17 mouse cellular contexts compared by ENCODE assay signal in genomic region chr5:51788768-51789167, GRCm38 (mm10).
"Had no signal": no experiment of that assay in that cellular context is flagged by ENCODE, and none has a peak within 500 bp of the region (broad histone marks: within the 10 kb centered on the region; RNA-seq: fewer than 3 reads in every experiment).

No protein-coding gene starts in this region.

- H3K9ac ChIP-seq: lung, embryonic 14.5 days; midbrain, embryonic 13.5 days; midbrain, embryonic 15.5 days; neural tube, embryonic 13.5 days; neural tube, embryonic 15.5 days had no signal

- H3K4me3 ChIP-seq: midbrain, embryonic 10.5 days; midbrain, embryonic 13.5 days; midbrain, embryonic 15.5 days; myocyte; neural tube, embryonic 13.5 days; neural tube, embryonic 15.5 days had no signal

- ATAC-seq: midbrain, embryonic 13.5 days; midbrain, embryonic 15.5 days had no signal

- H3K36me3 ChIP-seq: midbrain, embryonic 10.5 days; midbrain, embryonic 13.5 days; midbrain, embryonic 15.5 days; neural tube, embryonic 13.5 days; neural tube, embryonic 15.5 days had no signal

- H3K9me3 ChIP-seq: midbrain, embryonic 10.5 days; midbrain, embryonic 13.5 days; midbrain, embryonic 15.5 days; neural tube, embryonic 13.5 days; neural tube, embryonic 15.5 days had no signal

- DNase-seq: lung, adult 18-20 months; lung, embryonic 14.5 days; lung, postnatal 10 days; lung, postnatal 4 days; right cerebral cortex, adult 18-20 months; right cerebral cortex, postnatal 25 days; right cerebral cortex, postnatal 4 days; spleen, adult 18-20 months; thymus, adult 18-20 months; thymus, postnatal 14 days; thymus, postnatal 36 days had no signal

- H3K27ac ChIP-seq: midbrain, embryonic 10.5 days; midbrain, embryonic 13.5 days; midbrain, embryonic 15.5 days; neural tube, embryonic 13.5 days; neural tube, embryonic 15.5 days had no signal

- H3K4me1 ChIP-seq: midbrain, embryonic 10.5 days; midbrain, embryonic 13.5 days; midbrain, embryonic 15.5 days; neural tube, embryonic 13.5 days; neural tube, embryonic 15.5 days had no signal

- H3K27me3 ChIP-seq: midbrain, embryonic 13.5 days; midbrain, embryonic 15.5 days; neural tube, embryonic 13.5 days; neural tube, embryonic 15.5 days had no signal

- H3K4me2 ChIP-seq: lung, embryonic 14.5 days; midbrain, embryonic 13.5 days; midbrain, embryonic 15.5 days; neural tube, embryonic 13.5 days; neural tube, embryonic 15.5 days had no signal
